Mouse (Mus musculus) cortical plate, adult 2 months (tissue): Measurements from ENCODE around the gene Pik3c2b. TPM values are rescaled to one million over a fixed set of nuclear protein-coding genes. Genes with fewer than 3 reads are reported as not detected.

Source experiments
- H3K27ac ChIP-seq: fragments of 200-500 bp; 2 replicates; pipeline ENCODE4 v1.5.1; 2012; ENCODE audit warnings: low read length, control low read depth, inconsistent platforms; ENCODE audit not compliant: insufficient read depth
- H3K4me1 ChIP-seq: fragments of 200-500 bp; 2 replicates; pipeline ENCODE4 v1.6.1; 2011; ENCODE audit warnings: low read length; ENCODE audit not compliant: control insufficient read depth, insufficient read depth
- H3K4me3 ChIP-seq: fragments of 200-500 bp; 2 replicates; pipeline ENCODE4 v1.5.1; 2011; ENCODE audit warnings: mild to moderate bottlenecking, low read length, control low read depth; ENCODE audit not compliant: insufficient read depth
- CTCF ChIP-seq: fragments of 200-500 bp; IDR thresholded peaks from 2 replicates; pipeline ENCODE4 v1.5.1; 2011; ENCODE audit warnings: mild to moderate bottlenecking, control low read depth, low read length; ENCODE audit not compliant: insufficient read depth; ENCODE audit errors: extremely low read depth
- POLR2A ChIP-seq: fragments of 200-500 bp; IDR thresholded peaks from 2 replicates; pipeline ENCODE4 v1.6.1; 2011; ENCODE audit warnings: mild to moderate bottlenecking, low read length, control low read depth; ENCODE audit not compliant: insufficient read depth; ENCODE audit errors: extremely low read depth
- polyA plus RNA-seq: library from polyadenylated mRNA; depleted of rRNA; stranded (reverse); fragments of >200 nt; gene quantifications from 2 replicates; pipeline ENCODE4 v1.2.3, GENCODE M21; 2012; rRNA removed

The Pik3c2b gene
- 11.1 and 12.0 TPM in 2 replicates for polyA plus RNA-seq

DNA sequence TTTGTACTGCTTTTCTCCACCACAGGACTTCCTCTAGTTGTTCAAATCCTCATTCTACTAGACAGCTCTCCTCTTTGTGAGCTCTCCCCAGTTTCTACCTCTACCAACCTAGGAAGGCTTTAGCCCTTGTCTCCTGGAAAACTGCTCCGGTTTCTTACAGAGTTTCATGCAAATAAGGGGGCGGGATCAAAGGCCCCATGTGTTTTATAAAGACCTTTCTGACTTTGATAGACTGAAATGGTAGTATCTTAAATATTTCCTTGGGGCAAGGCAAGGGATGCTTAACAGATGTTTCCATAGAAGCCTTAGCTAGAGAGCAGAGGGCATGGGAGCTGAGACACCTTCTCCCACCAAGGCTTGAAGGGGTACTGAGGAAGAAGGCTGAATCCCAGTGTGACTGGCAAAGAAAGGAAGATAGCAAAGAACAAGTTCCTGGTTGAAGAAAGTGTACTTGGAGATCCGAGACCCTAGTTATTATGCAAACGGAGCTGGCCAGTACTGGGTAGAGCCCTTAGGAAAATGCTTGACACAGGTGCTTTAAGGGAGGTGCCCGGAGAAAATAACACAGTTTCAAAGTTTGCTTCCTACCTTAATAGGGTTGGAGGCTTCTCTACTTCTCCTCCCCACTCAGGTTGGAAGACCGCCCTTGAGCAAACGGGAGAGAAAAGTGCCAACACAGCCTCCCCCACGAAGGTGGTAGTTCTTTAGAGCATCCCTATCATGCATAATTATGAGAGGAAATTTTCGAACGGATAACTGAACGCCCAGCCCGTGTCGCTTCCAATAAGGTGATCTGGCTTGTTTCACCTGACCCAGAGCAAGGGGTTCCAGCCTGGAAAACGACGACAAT lies at the start of gene Pik3c2b:
Gene Pik3c2b, plus strand, starts transcription at position 657 of the 850 bp plus-strand sequence.
- TF ChIP-seq POLR2A (no peak), CTCF (no peak)
- Histone ChIP-seq H3K27ac (peak within 1 kb of the TSS; percentile 97), H3K4me3 (peak within 1 kb of the TSS; percentile 67), H3K4me1 (peaks cover 4% of the 10 kb centered on the region)

DNA sequence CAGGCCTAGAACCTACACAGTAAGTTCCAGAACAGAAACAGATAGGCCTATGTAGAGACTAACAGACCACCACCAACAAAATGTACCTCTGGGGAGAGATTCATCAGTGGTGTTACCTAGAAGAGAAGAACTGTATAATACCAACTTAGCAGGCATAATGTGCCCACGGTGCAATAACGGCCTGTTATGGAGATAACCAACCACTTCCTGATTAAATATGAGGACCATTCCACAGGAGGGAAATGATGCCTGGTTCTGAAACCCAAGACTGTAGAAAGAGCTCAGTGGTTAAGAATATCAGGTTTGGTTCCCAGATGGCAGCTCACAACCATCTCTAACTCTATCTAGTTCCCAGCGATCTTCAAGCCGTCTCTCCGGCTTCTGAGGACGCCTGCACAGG lies 45.1 kb upstream of the Pik3c2b start:
- Histone ChIP-seq H3K4me1 (no peaks in the 10 kb centered on the region), H3K27ac (no peak overlapping the region), H3K4me3 (no peak overlapping the region)
- TF ChIP-seq POLR2A (no peak), CTCF (no peak)

DNA sequence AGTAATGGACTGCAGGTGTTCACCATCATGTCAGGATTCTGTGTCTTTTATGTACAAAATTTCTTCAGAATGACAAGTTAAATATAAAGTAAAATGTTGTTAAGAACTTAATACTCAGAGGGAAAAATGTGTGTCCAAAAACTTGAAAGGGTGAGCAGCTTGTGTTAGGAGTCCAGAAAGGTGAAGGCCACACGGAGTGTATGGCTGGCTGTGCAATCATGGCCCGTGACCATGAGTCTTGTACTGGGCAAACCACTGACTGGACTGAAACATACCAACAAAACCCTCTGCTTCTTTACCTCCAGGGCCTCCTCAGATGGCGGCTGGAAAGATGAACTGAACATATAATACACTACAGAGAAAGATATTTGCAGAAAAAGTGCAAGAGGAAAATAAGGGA lies 38.9 kb upstream of the Pik3c2b start:
- Histone ChIP-seq H3K4me1 (no peaks in the 10 kb centered on the region), H3K27ac (no peak overlapping the region), H3K4me3 (no peak overlapping the region)
- TF ChIP-seq POLR2A: no peak
- TF ChIP-seq CTCF: no peak

DNA sequence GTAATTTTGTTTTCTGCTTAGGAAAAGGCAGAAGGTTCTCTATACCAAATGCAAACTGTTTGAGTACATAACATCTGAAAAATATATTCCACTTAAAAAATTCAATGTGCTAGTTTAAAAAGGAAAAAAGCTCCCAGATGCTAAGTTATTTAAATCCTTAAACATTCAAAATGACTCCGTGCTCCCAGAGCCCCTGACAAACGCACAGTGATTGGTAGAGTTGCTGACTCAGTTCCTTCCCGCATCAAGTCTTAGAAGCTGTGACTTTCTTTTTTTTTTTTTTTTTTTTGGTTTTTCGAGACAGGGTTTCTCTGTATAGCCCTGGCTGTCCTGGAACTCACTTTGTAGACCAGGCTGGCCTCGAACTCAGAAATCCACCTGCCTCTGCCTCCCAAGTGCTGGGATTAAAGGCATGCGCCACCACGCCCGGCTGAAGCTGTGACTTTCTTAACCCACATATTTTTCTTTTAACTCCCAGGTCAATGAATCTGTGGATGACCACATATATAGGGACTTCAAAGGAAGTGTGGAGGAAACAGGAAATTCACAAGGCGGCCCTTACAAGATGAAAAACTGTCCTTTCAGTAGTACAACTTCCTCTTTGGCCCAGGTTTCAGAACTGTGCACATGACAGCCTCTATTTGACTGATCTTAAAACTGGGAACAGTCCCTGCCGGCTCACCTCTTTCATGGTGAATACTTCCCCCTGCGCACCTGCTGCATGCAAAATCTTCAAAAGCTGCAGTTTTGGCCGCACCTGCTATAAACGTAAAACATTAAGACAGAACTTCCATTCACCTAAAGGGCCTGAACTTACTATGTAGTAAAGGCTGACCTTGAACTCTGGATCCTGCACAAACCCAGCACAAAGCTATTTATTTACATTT lies 33.3 kb upstream of the Pik3c2b start:
- H3K4me3 ChIP-seq: no peak overlapping the region
- no peaks in the 10 kb centered on the region for H3K4me1 ChIP-seq
- no peak for TF ChIP-seq CTCF
- no peak overlapping the region for H3K27ac ChIP-seq

DNA sequence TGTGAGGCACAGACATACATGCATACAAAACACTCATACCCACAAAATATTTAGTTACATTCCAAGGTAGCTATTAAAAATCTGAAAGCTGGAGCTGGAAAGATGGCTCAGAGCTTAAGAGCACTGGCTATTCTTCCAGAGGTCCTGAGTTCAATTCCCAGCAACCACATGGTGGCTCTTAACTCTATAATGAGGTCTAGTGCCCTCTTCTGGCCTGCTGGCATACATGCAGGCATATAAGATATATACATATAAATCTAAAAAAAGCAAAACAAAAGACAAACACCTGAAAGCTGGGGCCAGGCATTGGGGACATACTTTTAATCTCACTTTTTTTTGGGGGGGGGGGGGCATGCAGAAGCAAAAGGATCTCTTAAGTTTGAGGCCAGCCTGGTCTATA lies 32.1 kb upstream of the Pik3c2b start:
- no peak overlapping the region for H3K4me3 ChIP-seq
- no peaks in the 10 kb centered on the region for H3K4me1 ChIP-seq
- TF ChIP-seq POLR2A: no peak
- TF ChIP-seq CTCF: no peak
- no peak overlapping the region for H3K27ac ChIP-seq

DNA sequence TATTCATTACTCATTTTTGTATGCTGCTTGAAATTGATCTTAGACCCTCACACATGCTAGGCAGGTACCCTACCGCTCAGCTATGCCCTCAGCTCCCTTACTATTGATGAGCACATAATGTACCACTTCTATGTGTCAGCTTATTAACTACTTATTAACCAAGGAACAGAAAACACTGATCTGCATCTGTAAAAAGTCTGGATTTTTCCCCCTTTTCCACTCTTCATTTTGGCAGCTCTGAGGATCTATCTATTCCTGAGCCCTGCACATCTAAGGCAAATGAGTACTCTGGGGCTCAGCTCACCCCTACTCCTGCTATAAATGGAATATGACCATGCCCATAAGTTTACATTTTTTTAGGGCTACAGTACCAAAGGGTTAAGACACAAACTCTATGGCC lies 31.3 kb upstream of the Pik3c2b start:
- H3K27ac ChIP-seq: no peak overlapping the region

DNA sequence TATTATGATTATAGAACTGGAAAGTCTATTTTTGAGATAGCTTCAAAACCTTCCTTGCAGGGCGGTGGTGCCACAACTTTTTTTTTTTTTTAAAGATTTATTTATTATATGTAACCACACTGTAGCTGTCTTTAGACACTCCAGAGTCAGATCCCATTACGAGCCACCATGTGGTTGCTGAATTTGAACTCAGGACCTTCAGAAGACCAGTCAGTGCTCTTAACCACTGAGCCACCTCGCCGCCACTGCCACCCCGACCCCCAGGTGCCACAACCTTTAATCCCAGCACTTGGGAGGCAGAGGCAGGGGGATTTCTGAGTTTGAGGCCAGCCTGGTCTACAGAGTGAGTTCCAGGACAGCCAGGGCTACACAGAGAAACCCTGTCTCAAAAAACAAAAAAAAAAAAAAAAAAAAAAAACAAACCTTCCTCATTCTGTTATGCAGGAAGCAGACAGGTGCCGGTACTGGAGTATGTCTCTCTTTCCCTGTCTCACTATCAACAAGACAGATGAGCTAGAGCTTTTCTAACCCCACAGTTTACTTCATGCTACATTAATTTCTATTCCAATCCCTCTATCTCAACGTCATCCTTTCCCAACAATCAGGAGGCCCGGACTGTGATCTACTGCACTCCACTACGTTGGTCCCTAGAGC lies 28.6 kb upstream of the Pik3c2b start:
- Histone ChIP-seq H3K27ac (no peak overlapping the region), H3K4me3 (no peak overlapping the region), H3K4me1 (no peaks in the 10 kb centered on the region)
- no peak for TF ChIP-seq CTCF
- TF ChIP-seq POLR2A: no peak

More for the DNA sequence above, 31.3 kb upstream of the Pik3c2b start:
- TF ChIP-seq CTCF: no peak
- no peak for TF ChIP-seq POLR2A
- Histone ChIP-seq H3K4me3 (no peak overlapping the region), H3K4me1 (no peaks in the 10 kb centered on the region)

DNA sequence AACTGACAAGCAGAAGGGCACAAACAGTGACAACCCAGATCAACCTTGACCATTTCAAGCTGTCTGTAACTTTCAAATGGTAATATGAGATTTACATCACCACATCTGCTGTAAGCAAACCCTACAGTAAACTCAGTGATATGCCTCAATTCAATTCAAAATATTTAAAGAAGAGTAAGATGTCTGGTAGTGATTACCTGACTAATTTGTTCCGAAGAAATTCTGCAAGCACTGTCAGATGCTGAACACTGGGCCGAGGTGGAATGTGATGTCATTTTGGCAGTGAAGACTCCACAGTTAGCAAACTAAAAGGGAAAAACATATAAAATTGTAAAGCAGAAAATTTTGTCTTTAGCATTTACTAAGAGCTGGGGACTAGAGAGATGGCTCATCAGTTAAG lies 26.9 kb upstream of the Pik3c2b start:
- TF ChIP-seq CTCF: no peak
- TF ChIP-seq POLR2A: no peak
- Histone ChIP-seq H3K4me3 (no peak overlapping the region), H3K4me1 (no peaks in the 10 kb centered on the region), H3K27ac (no peak overlapping the region)

DNA sequence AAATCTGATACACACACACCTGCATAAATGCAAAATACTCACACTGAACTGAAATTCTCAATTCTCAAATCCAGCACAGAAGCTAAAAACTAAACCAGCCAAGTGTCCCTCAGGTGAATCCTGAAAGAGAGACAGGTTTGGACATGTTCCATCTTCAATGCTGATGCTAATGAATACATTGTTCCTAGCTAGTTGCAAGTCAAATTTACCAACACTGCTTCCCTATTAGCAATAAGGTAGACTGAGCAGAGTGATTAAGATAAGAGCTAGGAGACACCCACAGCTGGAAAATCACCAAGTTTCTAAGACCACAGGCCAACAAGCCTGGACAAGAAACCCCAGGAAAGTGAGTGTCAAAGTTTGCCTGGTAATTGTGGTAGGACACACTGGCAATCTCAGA lies 26.2 kb upstream of the Pik3c2b start:
- peaks cover 1% of the 10 kb centered on the region; the same call in 1 of the 2 replicates for H3K4me1 ChIP-seq
- no peak overlapping the region for H3K27ac ChIP-seq
- H3K4me3 ChIP-seq: no peak overlapping the region
- TF ChIP-seq CTCF (no peak), POLR2A (no peak)
